Mouse (Mus musculus) brain, embryonic 14.5 days (tissue): Measurements from ENCODE around the gene Grxcr1. TPM values are rescaled to one million over a fixed set of nuclear protein-coding genes. Genes with fewer than 3 reads are reported as not detected.

Experiments
- DNase-seq: peaks from one replicate; pipeline ENCODE4 v3.0.0-alpha.2; 2011; ENCODE audit warnings: low read depth
- CTCF ChIP-seq: fragments of 200-500 bp; IDR thresholded peaks from 2 replicates; pipeline ENCODE4 v1.5.1; 2012; ENCODE audit warnings: inconsistent platforms, mild to moderate bottlenecking, moderate library complexity, borderline replicate concordance; ENCODE audit not compliant: insufficient read depth, insufficient read length; ENCODE audit errors: extremely low read depth
- POLR2A ChIP-seq: fragments of 200-500 bp; IDR thresholded peaks from 2 replicates; pipeline ENCODE4 v1.6.1; 2012; ENCODE audit warnings: mild to moderate bottlenecking, inconsistent platforms, borderline replicate concordance; ENCODE audit not compliant: poor library complexity, insufficient read depth, insufficient read length, severe bottlenecking; ENCODE audit errors: extremely low read depth
- polyA plus RNA-seq: library from polyadenylated mRNA; depleted of rRNA; stranded (reverse); fragments of >200 nt; gene quantifications from 2 replicates; pipeline ENCODE4 v1.2.3, GENCODE M21; 2012

Gene Grxcr1
- polyA plus RNA-seq, 1 experiment: not detected

DNA sequence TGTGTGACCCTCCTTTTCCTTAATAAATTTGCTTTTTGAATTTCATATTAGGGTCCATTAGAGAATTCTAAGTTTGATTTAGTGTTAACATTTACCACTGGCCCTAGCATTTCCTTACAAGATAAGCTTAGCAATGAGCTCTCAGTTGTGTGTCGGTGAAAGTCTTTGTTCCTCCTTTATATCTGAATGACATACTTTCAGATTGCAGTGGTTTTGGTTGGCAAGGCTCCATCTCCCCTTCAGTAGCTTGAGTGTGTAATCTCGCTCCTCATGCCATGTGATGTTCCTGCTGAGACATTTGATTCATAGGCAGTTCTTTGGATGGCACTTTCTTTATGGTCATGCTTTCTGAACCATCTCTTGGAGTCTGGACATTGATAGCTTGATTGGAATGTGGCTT is 7.4 kb downstream of the Grxcr1 start:
- TF ChIP-seq CTCF (no peak), POLR2A (no peak)
- no peak for DNase-seq

GRCm38 (mm10) chr5:68043339-68043738 is 11.7 kb downstream of the Grxcr1 start:
- DNase-seq: no peak
- TF ChIP-seq POLR2A: no peak
- no peak for TF ChIP-seq CTCF

GRCm38 (mm10) chr5:68048783-68049182 is 17.1 kb downstream of the Grxcr1 start:
- TF ChIP-seq CTCF: no peak
- TF ChIP-seq POLR2A: no peak
- DNase-seq: no peak

- no peak for DNase-seq
- TF ChIP-seq POLR2A (no peak), CTCF (no peak)
Observed at GRCm38 (mm10) chr5:68049536-68049935, 17.9 kb downstream of the Grxcr1 start.

- no peak for TF ChIP-seq CTCF
- peak; percentile 72 for DNase-seq
Observed at GRCm38 (mm10) chr5:68051101-68051500, 19.5 kb downstream of the Grxcr1 start.

- TF ChIP-seq CTCF: no peak
- no peak for TF ChIP-seq POLR2A
- DNase-seq: no peak
Observed at GRCm38 (mm10) chr5:68057574-68057973, 25.9 kb downstream of the Grxcr1 start.

DNA sequence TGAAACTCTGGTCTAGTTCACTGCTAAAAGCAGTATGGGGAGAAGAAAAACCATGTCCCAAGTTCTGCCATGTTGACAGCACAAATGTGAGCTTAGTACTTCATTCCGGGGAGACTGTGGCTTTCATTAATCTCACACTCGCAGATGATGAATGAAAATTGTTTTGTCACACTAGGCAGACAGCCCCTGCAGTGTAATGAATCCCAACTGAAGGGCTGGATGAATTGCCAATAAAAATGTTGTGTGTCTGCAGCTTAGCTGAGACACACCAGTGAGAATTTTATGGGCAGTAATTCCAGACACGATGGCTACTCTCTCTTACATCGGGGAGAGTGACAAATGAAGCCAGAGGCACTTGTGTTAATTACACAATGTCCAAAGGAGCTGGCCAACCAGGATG is 37.1 kb downstream of the Grxcr1 start:
- TF ChIP-seq POLR2A: no peak
- no peak for TF ChIP-seq CTCF
- DNase-seq: no peak

- TF ChIP-seq POLR2A (no peak), CTCF (no peak)
- DNase-seq: no peak
Observed at GRCm38 (mm10) chr5:68070308-68070707, 38.7 kb downstream of the Grxcr1 start.

- DNase-seq: peak; percentile 64
- TF ChIP-seq CTCF: no peak
- no peak for TF ChIP-seq POLR2A
Observed at GRCm38 (mm10) chr5:68071857-68072256, 40.2 kb downstream of the Grxcr1 start.

GRCm38 (mm10) chr5:68086535-68087098 is 55.0 kb downstream of the Grxcr1 start:
- no peak for DNase-seq
- TF ChIP-seq POLR2A (no peak), CTCF (no peak)

- TF ChIP-seq POLR2A: no peak
- TF ChIP-seq CTCF: no peak
- DNase-seq: no peak
Observed at GRCm38 (mm10) chr5:68087174-68087573, 55.5 kb downstream of the Grxcr1 start.

GRCm38 (mm10) chr5:68093085-68093484 is 61.5 kb downstream of the Grxcr1 start:
- no peak for TF ChIP-seq CTCF
- TF ChIP-seq POLR2A: no peak

GRCm38 (mm10) chr5:68097665-68098624 is 66.3 kb downstream of the Grxcr1 start:
- DNase-seq: peak; percentile 71
- no peak for TF ChIP-seq POLR2A

More at GRCm38 (mm10) chr5:68093085-68093484, 61.5 kb downstream of the Grxcr1 start:
- DNase-seq: no peak
